Mouse (Mus musculus): ENCODE results near the gene Med14. TPM values are rescaled to one million over a fixed set of nuclear protein-coding genes. Genes with fewer than 3 reads are reported as not detected.

Med14 gene
- polyA plus RNA-seq, 1 experiment from 2014 or later: 14.6 TPM

DNA sequence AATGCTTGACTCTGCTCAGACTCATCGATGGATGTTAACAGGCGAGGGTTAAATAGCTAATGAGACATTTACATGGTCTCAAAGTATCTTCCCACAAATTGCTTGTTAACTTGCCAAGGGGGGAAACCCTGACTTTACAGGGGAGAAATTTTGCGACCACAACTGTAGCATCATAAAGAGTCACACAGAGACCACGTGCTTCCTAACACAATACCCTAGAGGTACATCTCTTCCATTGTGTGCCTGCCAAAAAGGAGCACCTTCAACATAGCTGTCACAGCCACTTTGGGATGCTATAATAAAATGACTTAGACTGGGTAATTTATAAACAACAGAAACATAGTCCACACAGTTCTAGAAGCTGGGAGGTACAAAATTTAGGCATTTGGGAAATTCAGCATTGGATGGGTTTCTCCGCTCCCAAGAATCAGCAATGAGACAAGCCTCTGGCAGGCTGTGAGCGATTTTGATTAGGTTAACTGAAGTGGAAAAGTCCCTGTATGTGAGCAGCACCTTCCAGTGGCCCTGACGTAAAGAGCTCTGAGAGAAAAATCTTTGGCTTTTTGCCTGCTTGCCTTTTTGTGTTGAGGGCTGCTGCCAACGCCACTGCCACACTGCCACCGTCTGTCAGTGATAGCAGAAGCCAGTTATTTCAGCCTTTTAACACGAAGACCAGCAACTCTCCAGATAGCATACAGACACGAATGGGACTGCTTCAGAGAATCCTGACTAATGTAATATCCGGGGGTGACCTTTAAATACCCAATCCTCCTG, 116.2 kb downstream of the Med14 start:
- Histone ChIP-seq H3K9ac (ENCODE audit: low read depth, low read length) (no peak overlapping the region), H3K4me1 (replicated peaks; ENCODE audit: control insufficient read depth, insufficient read depth, low read length) (no peaks in the 10 kb centered on the region), H3K4me3 (ENCODE audit: low read depth, low read length) (no peak overlapping the region), H3K27me3 (replicated peaks; ENCODE audit: control insufficient read depth, insufficient read depth, low read length) (no peaks in the 10 kb centered on the region), H3K9me3 (ENCODE audit: control insufficient read depth, low read length) (no peaks in the 10 kb centered on the region), H3K36me3 (ENCODE audit: control insufficient read depth, insufficient read depth, low read length) (no peaks in the 10 kb centered on the region), H3K27ac (ENCODE audit: low read depth, low read length) (no peak overlapping the region), H3K4me2 (no peak overlapping the region)
- DNase-seq (ENCODE audit: low spot score): no peak
- no peak for ATAC-seq (replicated peaks; ENCODE audit: low FRiP score)
- 75% methylated on average over 12 of the region's 12 CpGs for WGBS

DNA sequence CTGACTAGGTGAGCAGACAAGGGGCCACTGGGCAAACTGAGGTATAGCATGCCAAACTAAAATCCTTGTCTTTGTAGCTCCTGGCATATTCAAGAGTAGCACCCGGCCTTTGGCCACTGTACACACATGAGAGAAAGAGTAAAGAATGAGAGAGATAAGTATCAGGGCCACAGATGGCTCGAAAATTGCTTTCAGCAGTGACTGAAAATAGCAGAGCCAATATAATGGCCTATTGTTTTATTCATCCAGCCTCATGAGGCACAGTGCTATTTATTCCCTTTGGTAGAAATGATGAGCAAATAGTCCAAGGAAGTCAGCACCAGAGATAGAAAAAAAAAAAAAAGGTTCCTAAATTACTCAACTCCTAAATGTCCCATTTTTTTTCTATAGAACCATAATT, 116.9 kb downstream of the Med14 start:
- Histone ChIP-seq H3K9me3 (ENCODE audit: control insufficient read depth, low read length) (no peaks in the 10 kb centered on the region), H3K4me2 (no peak overlapping the region), H3K27ac (ENCODE audit: low read depth, low read length) (no peak overlapping the region), H3K4me1 (replicated peaks; ENCODE audit: control insufficient read depth, insufficient read depth, low read length) (no peaks in the 10 kb centered on the region), H3K27me3 (replicated peaks; ENCODE audit: control insufficient read depth, insufficient read depth, low read length) (no peaks in the 10 kb centered on the region), H3K36me3 (ENCODE audit: control insufficient read depth, insufficient read depth, low read length) (no peaks in the 10 kb centered on the region), H3K4me3 (ENCODE audit: low read depth, low read length) (no peak overlapping the region), H3K9ac (ENCODE audit: low read depth, low read length) (no peak overlapping the region)
- no peak for ATAC-seq (replicated peaks; ENCODE audit: low FRiP score)
- DNase-seq (ENCODE audit: low spot score): no peak
- WGBS: 48% methylated on average over 2 of the region's 2 CpGs

Other genes with a start within 250 kb of the Med14 start
- gene Atp6ap2, start 174.3 kb downstream of the Med14 start, polyA plus RNA-seq (2014; fragmentation: Nextera tagmentation; extraction: Ambion mirVana): 66.0 and 75.3 TPM in 2 replicates
- gene 1810030O07Rik, start 88.4 kb downstream of the Med14 start, polyA plus RNA-seq (2014; fragmentation: Nextera tagmentation; extraction: Ambion mirVana): 36.1 and 36.2 TPM in 2 replicates

Measured in liver, embryonic 11.5 days (tissue).